Mouse (Mus musculus) bone marrow, adult 2 months (tissue): ENCODE measurements around the gene Rgs3. TPM values are rescaled to one million over a fixed set of nuclear protein-coding genes. Genes with fewer than 3 reads are reported as not detected.

ENCODE experiments used
- H3K27ac ChIP-seq: fragments of 200-500 bp; 2 replicates; pipeline ENCODE4 v1.5.1; 2012; ENCODE audit warnings: low read depth, mild to moderate bottlenecking, control low read depth, inconsistent platforms, low read length; ENCODE audit not compliant: control insufficient read depth, poor library complexity, insufficient read depth
- H3K4me1 ChIP-seq: fragments of 200-500 bp; 2 replicates; pipeline ENCODE4 v1.6.1; 2011; ENCODE audit warnings: low read length; ENCODE audit not compliant: control insufficient read depth, insufficient read depth
- H3K4me3 ChIP-seq: fragments of 200-500 bp; replicated peaks from 2 replicates; pipeline ENCODE3; 2011; ENCODE audit warnings: mild to moderate bottlenecking, low read depth, low read length, control low read depth; ENCODE audit not compliant: control insufficient read depth
- CTCF ChIP-seq: fragments of 200-500 bp; IDR thresholded peaks from 2 replicates; pipeline ENCODE4 v1.5.1; 2011; ENCODE audit warnings: low read length, control low read depth; ENCODE audit not compliant: control insufficient read depth, insufficient read depth
- POLR2A ChIP-seq: fragments of 200-500 bp; IDR thresholded peaks from 2 replicates; pipeline ENCODE4 v1.6.1; 2011; ENCODE audit warnings: low read depth, mild to moderate bottlenecking, control low read depth, low read length, borderline replicate concordance; ENCODE audit not compliant: control insufficient read depth
- WGBS: fragments of 180-500 bp; shearing (Covaris S2); methylation state at CpG from one replicate; pipeline ENCODE4 v1.1.7; 2018; 5-methylcytosine and 5-hydroxymethylcytosine counted together
- polyA plus RNA-seq: library from polyadenylated mRNA; stranded (reverse); fragments of >200 nt; gene quantifications from 2 replicates; pipeline ENCODE4 v1.2.4, GENCODE M21; 2011; ENCODE audit warnings: low replicate concordance; ENCODE audit not compliant: missing spikeins, insufficient read depth, insufficient read length

Rgs3 gene
- polyA plus RNA-seq, 1 experiment: 27.0 TPM

DNA sequence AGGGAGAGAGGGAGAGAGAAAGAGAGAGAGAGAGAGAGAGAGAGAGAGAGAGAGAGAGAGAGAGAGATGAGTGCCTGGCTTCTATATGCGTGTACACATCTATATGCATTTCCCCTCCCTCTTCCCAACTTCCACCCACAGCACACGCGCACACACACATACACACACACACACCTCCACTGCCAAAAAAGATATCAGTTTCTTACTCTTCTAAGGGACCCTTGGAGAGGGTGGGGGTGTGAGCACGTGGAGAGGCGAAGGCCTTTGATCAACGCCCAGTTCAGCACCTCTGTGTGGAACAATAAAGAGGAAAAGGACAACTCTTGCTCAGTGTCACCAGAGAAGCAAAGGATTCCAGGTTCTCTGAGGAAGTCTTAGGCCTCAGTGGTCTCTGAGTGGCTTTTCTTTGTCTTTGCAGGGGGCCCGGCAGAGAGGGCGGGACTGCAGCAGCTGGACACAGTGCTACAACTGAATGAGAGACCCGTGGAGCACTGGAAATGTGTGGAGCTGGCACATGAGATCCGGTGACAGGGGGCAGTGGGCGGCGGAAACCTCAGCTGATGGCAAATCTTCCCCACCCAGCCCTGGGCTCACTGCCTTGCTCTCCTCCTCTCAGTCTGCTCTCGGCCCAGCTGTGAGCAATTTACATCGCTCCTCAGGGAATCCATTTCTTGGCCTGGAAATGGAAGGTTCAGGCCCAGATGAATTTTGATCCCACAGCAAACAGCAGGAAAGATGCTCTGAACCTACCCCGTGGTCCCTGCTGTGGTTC lies 65.2 kb downstream of the Rgs3 start:
- TF ChIP-seq CTCF (no peak), POLR2A (no peak)
- peaks cover 2% of the 10 kb centered on the region; the same call in 1 of the 2 replicates for H3K4me1 ChIP-seq
- 80% methylated on average over 15 of the region's 15 CpGs for WGBS
- H3K4me3 ChIP-seq: no peak overlapping the region
- H3K27ac ChIP-seq: no peak overlapping the region

DNA sequence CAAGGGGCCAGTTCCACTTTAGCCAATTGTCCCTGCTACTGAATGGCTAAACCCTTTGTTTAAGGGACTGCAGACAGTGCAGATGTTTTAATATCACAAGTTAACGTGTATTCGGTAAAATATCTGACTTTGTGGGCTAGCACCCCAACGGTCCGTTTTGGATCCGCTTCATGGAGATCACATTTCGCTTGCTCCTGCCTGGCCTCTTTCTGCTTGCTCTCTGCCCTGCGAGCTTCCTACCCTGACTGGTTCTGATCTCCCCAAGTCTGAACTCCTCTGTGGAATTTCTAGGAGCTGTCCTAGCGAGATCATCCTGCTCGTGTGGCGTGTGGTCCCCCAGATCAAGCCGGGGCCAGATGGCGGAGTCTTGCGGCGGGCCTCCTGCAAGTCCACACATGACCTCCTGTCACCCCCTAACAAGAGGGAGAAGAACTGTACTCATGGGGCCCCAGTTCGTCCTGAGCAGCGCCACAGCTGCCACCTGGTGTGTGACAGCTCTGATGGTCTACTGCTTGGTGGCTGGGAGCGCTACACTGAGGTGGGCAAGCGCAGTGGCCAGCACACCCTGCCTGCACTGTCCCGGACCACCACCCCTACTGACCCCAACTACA lies 65.9 kb downstream of the Rgs3 start:
- H3K27ac ChIP-seq: no peak overlapping the region
- 83% methylated on average over 19 of the region's 19 CpGs for WGBS
- peaks cover 7% of the 10 kb centered on the region for H3K4me1 ChIP-seq
- no peak overlapping the region for H3K4me3 ChIP-seq
- TF ChIP-seq CTCF (no peak), POLR2A (no peak)

DNA sequence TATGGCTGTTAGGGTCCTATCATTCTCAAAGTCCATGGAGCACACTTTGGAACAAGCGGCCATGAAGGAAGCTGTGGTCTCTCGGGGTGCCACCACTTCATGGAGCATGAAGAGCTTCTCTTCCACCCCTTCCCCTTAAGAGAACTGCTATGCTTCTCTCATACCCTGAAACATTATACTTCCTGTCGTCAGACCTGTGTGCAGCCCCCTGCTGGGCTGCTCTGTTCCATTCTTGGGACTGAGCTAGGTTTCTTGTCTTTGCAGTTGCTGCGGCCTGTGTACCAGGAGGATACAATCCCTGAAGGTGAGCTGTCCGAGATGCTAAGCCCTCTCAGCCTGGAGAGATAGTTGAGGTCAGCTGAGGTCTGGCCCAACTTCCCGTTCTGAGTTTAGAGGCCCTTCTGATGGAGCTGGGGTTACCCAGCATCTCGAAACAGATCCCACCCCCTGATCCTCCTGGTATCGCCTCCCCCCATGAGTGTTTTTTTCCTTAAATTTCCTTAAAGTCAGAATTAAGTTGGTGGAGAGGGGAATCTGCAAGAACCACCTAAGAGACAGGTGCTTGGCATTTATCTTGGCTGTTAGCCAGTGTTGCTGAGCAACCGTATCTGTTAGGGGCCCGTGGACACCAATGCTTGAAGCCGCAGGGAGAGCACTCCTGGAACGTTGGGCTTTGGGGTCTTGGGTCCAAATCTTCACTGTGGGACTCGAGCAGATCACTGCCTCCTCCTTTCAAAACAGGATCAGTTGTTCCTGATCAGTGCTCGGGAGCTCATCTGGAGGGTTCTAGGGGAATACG lies 66.8 kb downstream of the Rgs3 start:
- 53% methylated on average over 15 of the region's 15 CpGs for WGBS
- no peak overlapping the region for H3K4me3 ChIP-seq

DNA sequence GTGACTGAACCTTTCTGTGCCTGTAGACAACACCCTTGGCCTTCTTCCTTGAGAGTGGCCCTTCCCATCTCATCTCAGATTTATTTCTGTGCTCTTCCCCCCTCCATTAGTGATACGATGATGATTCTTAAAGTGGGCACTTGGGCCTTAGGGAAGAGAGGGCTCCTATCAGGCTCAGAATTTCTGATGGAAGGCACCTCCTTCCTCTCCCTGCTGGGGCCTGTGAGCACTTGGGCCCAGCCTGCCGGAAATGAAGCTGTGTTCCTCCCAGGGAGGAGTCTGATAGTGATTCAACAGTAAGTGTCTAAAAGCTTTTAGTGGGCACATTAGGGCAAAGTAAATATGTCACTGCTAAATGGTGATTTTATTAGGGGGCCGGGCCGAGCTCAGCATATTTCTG lies 67.7 kb downstream of the Rgs3 start:
- WGBS: 78% methylated on average over 4 of the region's 4 CpGs
- Histone ChIP-seq H3K27ac (no peak overlapping the region), H3K4me3 (no peak overlapping the region), H3K4me1 (peaks cover 7% of the 10 kb centered on the region)
- TF ChIP-seq POLR2A: no peak
- TF ChIP-seq CTCF: no peak

More for the DNA sequence above, 66.8 kb downstream of the Rgs3 start:
- Histone ChIP-seq H3K4me1 (peaks cover 7% of the 10 kb centered on the region), H3K27ac (no peak overlapping the region)
- TF ChIP-seq CTCF (no peak), POLR2A (no peak)

DNA sequence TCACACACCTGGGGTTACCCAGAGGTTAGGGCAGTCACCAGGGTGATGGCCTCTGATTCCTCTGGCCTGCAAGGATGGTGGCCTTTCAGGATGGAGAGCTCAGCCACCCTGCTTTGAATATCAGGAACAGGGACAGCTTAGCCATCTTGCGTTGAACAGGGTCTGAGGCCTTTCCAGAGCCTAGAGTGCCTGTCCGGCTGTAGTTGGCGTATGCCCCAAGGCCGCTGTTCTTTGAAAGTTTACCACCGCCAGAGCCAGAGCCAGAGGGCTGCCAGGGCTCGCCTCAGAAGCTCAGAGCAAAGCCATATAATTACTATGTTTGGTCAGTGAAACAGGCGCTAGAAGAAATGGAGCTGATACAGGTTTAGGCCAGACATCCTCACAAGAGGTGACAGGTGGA lies 68.9 kb downstream of the Rgs3 start:
- 85% methylated on average over 7 of the region's 7 CpGs for WGBS
- Histone ChIP-seq H3K4me1 (peaks cover 7% of the 10 kb centered on the region), H3K4me3 (no peak overlapping the region), H3K27ac (no peak overlapping the region)
- TF ChIP-seq POLR2A (no peak), CTCF (no peak)

DNA sequence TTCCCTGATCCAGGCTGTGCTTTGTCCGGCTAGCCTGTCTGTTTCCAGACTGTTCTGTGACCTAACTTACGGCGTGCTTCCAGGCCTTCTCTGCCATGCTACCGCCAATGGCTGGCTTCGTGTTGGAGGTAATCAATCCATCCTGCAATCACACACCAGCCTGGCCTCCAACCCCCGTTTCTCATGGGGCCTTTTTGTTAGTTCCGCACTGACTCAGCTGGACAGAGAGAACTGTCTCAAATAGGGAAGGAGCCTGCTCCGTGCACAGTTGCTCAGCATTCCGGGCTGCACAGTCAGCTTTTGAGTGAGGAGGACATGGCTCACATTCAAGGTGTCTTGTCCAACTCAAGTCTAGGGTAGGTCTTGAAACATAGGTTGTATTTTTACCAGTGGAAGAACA lies 69.8 kb downstream of the Rgs3 start:
- no peak for TF ChIP-seq POLR2A
- peak; percentile 16; the same call in 1 of the 2 replicates for TF ChIP-seq CTCF
- H3K27ac ChIP-seq: peak overlapping the region; percentile 64

DNA sequence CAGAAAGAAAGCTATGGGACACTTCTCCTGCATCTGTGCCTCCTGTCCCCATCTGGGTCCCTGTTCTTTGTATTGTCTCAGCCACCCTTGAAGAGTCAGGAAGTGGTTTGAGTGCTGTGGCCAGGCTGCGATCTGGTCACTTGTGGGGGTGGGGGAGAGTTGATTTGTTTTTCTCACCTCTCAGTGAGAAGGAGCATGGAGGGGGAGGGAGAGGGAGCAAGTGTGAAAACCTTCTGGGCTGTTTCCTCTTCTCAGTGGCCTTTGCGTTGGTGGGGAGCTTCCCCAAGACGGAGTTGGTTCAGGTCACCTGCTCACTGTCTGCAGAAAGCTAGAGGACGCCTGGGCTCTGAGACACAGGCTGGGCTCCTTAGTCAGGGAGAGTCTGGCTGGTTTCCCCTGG lies 70.3 kb downstream of the Rgs3 start:
- WGBS: 1% methylated on average over 4 of the region's 4 CpGs
- Histone ChIP-seq H3K4me3 (no peak overlapping the region), H3K27ac (peak overlapping the region; percentile 42), H3K4me1 (peaks cover 7% of the 10 kb centered on the region)
- TF ChIP-seq POLR2A (no peak), CTCF (no peak)

More for the DNA sequence above, 69.8 kb downstream of the Rgs3 start:
- Histone ChIP-seq H3K4me1 (peaks cover 7% of the 10 kb centered on the region), H3K4me3 (no peak overlapping the region)
- 23% methylated on average over 9 of the region's 9 CpGs for WGBS

DNA sequence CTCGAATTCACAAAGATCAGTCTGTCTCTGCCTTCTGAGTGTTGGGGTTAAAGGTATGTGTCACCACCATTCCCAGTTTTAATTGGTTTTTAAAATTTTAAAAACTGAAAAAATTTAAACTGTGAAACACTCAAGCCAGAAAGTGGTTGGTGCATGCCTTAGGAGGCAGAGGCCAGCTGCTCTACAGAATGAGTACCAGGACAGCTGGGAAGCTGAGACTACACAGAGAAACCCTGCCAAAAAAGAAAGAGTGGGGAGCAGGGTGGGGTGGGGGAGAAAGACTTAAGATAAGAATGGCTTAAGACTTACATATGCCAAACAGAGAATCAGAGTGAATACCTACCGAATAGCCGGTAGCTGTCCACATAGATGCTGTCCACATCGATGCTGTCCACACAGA lies 73.6 kb downstream of the Rgs3 start:
- Histone ChIP-seq H3K4me3 (no peak overlapping the region), H3K4me1 (peaks cover 7% of the 10 kb centered on the region), H3K27ac (no peak overlapping the region)
- TF ChIP-seq POLR2A: no peak
- WGBS: 80% methylated on average over 4 of the region's 4 CpGs
